Mouse (Mus musculus) regulatory T cell (primary cell): ENCODE measurements around the gene 1110012L19Rik.
"Not testable (repeated sequence)": the region's sequence is repeated elsewhere in the genome, so short reads cannot be mapped to it uniquely, and the experiment has no call there.

Experiments
- in situ Hi-C: fragments of 300-600 bp; cut with MboI, MseI; formaldehyde crosslinking; loops from one replicate; pipeline ENCODE4 v1.15.1; 2025; ENCODE audit warnings: high pct_unique_total_duplicates

Gene 1110012L19Rik

GRCm38 (mm10) chrX:70385276-70385961 is at the start of gene 1110012L19Rik:
TSS of gene 1110012L19Rik (plus strand) at chrX:70385877.
- in situ Hi-C loops, result no loop called here

GRCm38 (mm10) chrX:70362985-70363384 is 22.7 kb upstream of the 1110012L19Rik start:
- in situ Hi-C loops, result no loop called here

- in situ Hi-C loops, result no loop called here
Observed at GRCm38 (mm10) chrX:70363446-70363845, 22.2 kb upstream of the 1110012L19Rik start.

DNA sequence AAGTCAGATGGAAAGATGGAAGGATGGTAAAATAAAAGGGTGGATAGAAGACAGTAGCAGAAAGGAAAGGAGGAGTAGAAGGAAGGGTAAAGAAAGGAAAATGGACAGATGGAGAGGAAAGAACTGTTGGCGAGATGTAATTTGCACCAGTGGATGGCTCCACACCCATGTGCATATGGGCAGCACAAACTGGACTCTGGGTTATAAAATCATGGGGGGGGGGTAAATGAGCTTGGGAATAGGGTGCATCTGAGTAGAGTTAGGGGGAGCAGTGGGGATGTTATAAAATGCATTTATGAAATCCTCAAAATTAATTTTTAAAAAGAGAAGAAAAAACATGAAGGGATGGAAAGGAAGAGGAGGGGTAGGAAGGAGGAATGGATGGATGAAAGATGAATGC is 21.5 kb upstream of the 1110012L19Rik start:
- in situ Hi-C loops, result no loop called here

GRCm38 (mm10) chrX:70364661-70365613 is 20.7 kb upstream of the 1110012L19Rik start, which contains the start of gene Ids:
TSS of gene Ids (minus strand) at chrX:70365084.
- in situ Hi-C loops, result no loop called here

DNA sequence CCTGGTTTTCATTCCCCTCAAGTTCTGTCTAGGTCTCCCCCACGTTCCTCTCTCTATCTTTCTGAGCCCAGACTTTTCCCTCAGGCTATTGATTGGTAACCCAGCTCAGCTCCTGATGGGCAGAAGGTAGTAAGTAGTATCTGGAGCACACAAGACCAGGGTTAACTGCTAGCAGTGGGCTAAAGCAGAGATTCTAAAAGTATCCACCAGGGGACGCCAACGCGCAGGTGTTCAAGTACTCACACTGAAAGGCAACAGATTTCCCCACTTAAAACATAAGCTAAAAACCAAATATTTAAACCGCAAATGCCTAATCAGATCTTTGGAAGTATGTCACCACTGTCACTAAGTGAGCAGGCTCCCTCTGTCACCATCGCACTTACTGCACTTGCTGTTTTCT is 15.9 kb upstream of the 1110012L19Rik start:
- in situ Hi-C loops, result loop anchor here (5.0 kb wide), 1 partner anchor 203 kb away; no protein-coding TSS in a partner anchor

GRCm38 (mm10) chrX:70374469-70375110 is 11.1 kb upstream of the 1110012L19Rik start:
- in situ Hi-C loops, result loop anchor here (5.0 kb wide), 1 partner anchor 198 kb away; no protein-coding TSS in a partner anchor

DNA sequence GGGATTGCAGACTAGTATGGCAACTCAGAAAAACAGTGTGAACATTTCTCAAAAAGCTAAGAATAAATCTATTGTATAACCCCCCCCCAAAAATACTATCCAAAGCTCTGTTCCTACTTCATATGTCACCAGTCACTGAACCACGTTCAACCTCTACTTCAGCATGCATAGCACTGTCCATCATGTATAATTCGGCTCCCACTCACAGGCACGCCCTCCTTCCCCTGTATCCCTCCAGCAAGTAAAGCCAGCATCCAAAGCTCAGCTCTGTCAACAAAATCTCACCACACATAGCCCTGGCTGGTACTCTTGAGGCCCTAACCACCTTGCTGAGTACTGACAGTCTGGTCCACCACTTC is 781 bp upstream of the 1110012L19Rik start:
- in situ Hi-C loops, result no loop called here

GRCm38 (mm10) chrX:70385962-70386351 is 280 bp downstream of the 1110012L19Rik start:
- in situ Hi-C loops, result no loop called here

- in situ Hi-C loops, result loop anchor here (5.0 kb wide), 1 partner anchor 155 kb away; no protein-coding TSS in a partner anchor
Observed at GRCm38 (mm10) chrX:70392636-70393035, 7.0 kb downstream of the 1110012L19Rik start.

GRCm38 (mm10) chrX:70425473-70425872 is 39.8 kb downstream of the 1110012L19Rik start:
- in situ Hi-C loops, result not testable (repeated sequence)
